Mouse (Mus musculus) megakaryocyte, embryonic 14.5 days (primary cell): ENCODE results near the gene Prss46.

Experiments used
- FLI1 ChIP-seq: IDR thresholded peaks from 2 replicates; pipeline ENCODE4 v1.6.1; 2012; ENCODE audit warnings: low read length, inconsistent platforms, mixed read lengths
- GATA1 ChIP-seq: IDR thresholded peaks from 3 replicates; pipeline ENCODE4 v1.6.1; 2012; ENCODE audit warnings: mixed read lengths, low read length, inconsistent platforms, borderline replicate concordance

- TF ChIP-seq GATA1 (no peak), FLI1 (no peak)
These were observed 9.3 kb upstream of the Prss46 start for GRCm38 (mm10) chr9:110834961-110835360.
